Mouse (Mus musculus) cortical plate, adult 2 months (tissue): ENCODE measurements around the gene Sult2b1. TPM values are rescaled to one million over a fixed set of nuclear protein-coding genes. Genes with fewer than 3 reads are reported as not detected.

Experiments
- H3K27ac ChIP-seq: fragments of 200-500 bp; 2 replicates; pipeline ENCODE4 v1.5.1; 2012; ENCODE audit warnings: low read length, control low read depth, inconsistent platforms; ENCODE audit not compliant: insufficient read depth
- H3K4me1 ChIP-seq: fragments of 200-500 bp; 2 replicates; pipeline ENCODE4 v1.6.1; 2011; ENCODE audit warnings: low read length; ENCODE audit not compliant: control insufficient read depth, insufficient read depth
- H3K4me3 ChIP-seq: fragments of 200-500 bp; 2 replicates; pipeline ENCODE4 v1.5.1; 2011; ENCODE audit warnings: mild to moderate bottlenecking, low read length, control low read depth; ENCODE audit not compliant: insufficient read depth
- CTCF ChIP-seq: fragments of 200-500 bp; IDR thresholded peaks from 2 replicates; pipeline ENCODE4 v1.5.1; 2011; ENCODE audit warnings: mild to moderate bottlenecking, control low read depth, low read length; ENCODE audit not compliant: insufficient read depth; ENCODE audit errors: extremely low read depth
- POLR2A ChIP-seq: fragments of 200-500 bp; IDR thresholded peaks from 2 replicates; pipeline ENCODE4 v1.6.1; 2011; ENCODE audit warnings: mild to moderate bottlenecking, low read length, control low read depth; ENCODE audit not compliant: insufficient read depth; ENCODE audit errors: extremely low read depth
- polyA plus RNA-seq: library from polyadenylated mRNA; depleted of rRNA; stranded (reverse); fragments of >200 nt; gene quantifications from 2 replicates; pipeline ENCODE4 v1.2.3, GENCODE M21; 2012

Gene Sult2b1
- polyA plus RNA-seq, 1 experiment = 26.6 TPM

DNA sequence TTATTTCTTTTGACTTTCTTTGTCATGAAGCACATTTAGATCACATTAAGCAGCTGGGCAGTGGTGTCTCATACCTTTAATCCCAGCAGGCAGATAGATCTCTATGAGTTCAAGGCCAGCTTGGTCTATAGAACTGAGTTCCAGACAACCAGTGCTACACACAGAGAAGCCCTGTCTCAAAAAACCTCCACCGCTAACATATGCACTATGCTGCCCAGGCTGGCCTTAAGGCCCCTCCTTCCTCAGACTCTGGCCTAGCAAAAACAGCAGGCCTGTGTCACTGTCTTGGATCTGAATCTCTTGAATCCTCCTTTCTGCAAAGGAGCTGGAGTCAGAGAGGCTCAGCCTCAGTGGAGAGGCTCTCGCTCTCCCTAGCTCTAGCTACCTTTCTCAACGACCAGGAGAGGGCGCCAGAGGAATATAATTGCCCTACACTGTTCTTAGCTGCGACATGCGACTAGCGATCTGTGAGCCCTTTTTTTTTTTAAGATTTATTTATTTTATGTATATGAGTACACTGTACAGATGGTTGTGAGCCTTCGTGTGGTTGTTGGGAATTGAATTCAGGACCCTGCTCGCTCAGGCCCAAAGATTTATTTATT lies 45.2 kb downstream of the Sult2b1 start:
- no peak overlapping the region for H3K4me3 ChIP-seq
- H3K4me1 ChIP-seq = no peaks in the 10 kb centered on the region
- H3K27ac ChIP-seq = no peak overlapping the region
- no peak for TF ChIP-seq POLR2A
- peak; percentile 86 for TF ChIP-seq CTCF

DNA sequence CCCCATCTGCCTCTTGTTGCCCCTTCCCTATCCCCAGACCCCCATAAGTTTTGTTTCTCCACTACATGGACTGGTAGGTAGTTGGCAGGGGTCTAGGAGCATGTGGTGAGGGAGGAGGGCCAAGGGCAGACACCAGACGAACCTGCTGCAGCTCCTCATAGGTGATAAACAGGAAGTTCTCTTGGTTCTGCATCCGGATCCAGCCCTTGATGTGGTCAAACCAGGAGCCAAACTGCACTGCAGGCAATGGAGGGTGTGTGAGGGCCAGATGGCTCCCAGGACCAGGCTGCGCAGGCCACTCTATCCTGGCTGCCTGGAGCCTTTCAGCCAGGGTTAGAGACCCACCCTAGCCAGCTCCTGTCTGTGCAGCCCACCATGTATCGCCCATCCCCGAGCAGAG lies 51.0 kb downstream of the Sult2b1 start:
- Histone ChIP-seq H3K4me1 (no peaks in the 10 kb centered on the region), H3K27ac (no peak overlapping the region), H3K4me3 (no peak overlapping the region)
- TF ChIP-seq POLR2A (no peak), CTCF (no peak)

DNA sequence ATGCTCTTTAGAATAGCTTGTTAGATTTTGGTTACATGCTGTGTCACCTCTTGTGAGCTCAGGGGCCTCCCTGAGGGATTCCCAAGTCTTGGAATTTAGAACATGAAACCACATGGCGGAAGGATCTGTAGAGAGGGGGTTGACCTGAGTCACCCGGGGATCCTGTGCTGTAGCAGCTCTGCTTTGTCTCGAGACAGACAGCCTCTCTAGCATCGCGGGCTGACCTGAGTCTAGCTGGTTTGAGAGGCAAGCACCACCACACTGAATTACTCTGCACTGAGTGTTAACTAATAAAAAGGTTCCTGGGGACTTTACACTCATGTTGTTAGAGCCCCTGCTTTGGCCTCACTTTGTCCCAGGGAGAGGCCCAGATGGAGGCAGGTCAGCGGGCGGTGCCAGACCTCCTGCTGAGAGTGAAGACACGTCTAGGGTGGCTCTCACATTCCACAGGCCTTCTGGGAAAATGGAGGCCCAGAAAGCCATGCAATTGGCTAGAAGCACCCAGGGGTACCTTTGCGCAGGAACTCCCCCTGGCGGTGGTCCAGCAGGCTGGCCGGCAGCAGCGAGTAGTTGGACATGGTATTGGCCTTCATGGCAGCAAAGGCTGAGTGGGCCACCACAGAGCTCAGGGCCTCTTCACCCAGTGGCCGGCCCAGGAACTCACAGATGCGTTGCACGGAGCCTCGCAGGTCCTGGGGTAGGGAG lies 53.6 kb downstream of the Sult2b1 start:
- no peak overlapping the region for H3K4me3 ChIP-seq
- no peaks in the 10 kb centered on the region for H3K4me1 ChIP-seq
- no peak overlapping the region for H3K27ac ChIP-seq
- TF ChIP-seq POLR2A (no peak), CTCF (no peak)

DNA sequence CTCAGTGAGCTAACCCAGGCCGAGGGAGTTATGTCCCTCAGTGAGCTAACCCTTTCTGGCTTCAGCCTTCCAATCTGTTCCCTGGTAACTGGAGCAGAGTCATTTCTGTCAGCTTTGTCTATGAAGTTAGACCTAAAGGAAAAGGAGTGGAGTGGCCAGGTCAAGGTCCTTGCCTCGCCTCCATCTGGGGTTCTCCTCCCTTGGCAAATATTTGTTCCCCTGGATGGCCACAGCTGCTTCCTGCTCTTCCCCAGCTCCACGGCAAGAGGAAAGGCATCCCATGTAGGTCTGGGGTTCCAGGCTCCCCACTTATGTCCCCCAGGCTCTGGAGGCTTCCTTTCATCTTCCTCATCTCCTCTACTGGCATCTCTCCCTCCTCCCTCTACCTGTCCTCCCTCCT lies 56.8 kb downstream of the Sult2b1 start:
- Histone ChIP-seq H3K4me1 (no peaks in the 10 kb centered on the region), H3K4me3 (no peak overlapping the region), H3K27ac (no peak overlapping the region)
- TF ChIP-seq CTCF (no peak), POLR2A (no peak)

DNA sequence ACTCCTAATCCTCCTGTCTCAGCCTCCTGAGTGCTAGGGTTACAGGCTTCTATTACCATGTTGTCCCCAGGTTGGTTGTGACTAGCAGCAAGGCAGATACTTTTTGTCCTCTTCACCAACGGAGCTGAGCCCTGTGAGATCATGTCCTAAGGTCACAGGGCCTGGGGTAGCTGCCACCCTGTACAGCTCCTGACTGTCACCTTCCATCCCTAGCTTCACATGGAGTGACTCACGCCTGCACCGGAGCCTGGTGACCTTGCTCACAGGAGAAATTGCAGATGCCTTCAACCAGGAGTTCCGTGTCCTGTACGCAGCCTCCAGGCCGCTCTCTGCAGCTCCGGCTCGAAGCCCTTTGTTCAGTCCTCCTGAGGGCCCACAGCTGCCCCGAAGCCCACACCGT lies 58.0 kb downstream of the Sult2b1 start:
- TF ChIP-seq POLR2A (no peak), CTCF (no peak)
- Histone ChIP-seq H3K4me3 (no peak overlapping the region), H3K27ac (no peak overlapping the region), H3K4me1 (no peaks in the 10 kb centered on the region)

DNA sequence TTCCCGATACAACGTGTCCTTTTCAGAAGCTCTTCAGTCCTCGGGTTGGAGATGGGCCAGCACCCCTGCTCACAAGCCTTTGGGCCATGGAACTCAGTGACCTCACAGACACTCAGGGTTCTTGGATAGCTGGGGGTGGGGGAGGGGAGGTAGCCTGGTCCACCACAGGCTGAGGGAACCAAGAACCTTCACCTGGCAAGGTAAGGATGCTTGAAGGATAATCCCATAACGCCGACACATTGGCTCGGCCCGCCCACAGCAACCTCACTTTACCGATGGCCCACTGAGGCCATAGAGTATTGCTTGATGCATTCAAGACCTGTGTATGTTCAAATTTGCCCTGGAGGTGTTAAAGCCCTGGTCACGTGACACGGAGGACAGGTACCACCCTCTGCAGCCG lies 58.8 kb downstream of the Sult2b1 start, which contains the start of gene Spaca4:
Gene Spaca4, minus strand, starts transcription at position 101 of the 400 bp plus-strand sequence.
- Histone ChIP-seq H3K4me1 (no peaks in the 10 kb centered on the region), H3K27ac (no peak within 1 kb of the TSS)
- TF ChIP-seq POLR2A = no peak
- TF ChIP-seq CTCF = no peak

DNA sequence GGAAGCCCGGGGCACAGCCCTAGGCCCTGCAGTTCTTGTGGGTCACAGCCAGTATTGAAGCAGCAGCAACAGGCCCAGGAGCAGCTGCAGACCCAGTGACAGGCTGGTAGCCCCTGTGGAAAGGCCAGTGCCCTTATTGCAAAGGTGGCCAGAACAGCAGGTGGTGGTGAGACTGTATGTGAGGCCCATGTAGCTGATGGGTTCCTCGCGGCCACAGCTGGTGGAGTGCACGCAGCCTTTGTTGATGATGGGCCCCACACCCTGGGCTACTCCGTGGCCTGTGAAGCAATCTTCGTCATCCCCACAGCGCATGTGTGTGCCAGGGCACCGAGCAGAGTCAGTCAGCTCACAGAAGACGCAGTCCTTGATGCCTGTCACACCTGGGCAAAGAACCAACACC lies 59.3 kb downstream of the Sult2b1 start:
- no peak overlapping the region for H3K27ac ChIP-seq

More for the DNA sequence above, 58.8 kb downstream of the Sult2b1 start, which contains the start of gene Spaca4:
- no peak within 1 kb of the TSS for H3K4me3 ChIP-seq

DNA sequence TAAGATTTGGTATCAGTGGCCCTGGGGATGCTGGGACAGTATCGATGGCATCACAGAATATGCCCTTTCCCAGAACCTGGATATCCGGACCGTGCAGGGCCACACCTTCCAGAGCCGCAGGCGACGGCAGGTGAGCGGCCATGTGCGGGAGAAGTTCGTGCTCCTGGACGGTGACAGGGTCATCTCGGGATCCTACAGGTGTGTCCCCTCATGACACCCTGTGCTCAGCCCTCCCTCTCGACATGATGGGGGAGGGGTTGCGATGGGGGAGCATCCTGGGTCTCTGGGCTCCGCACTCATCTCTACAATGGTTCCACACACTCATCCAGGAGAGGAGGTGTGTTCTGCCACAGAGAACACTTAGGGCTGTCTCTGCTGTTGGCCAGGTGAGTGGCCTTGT lies 60.7 kb downstream of the Sult2b1 start:
- H3K27ac ChIP-seq = no peak overlapping the region
- H3K4me1 ChIP-seq = no peaks in the 10 kb centered on the region; the same call in 1 of the 2 replicates
- no peak for TF ChIP-seq CTCF
- no peak for TF ChIP-seq POLR2A
- no peak overlapping the region for H3K4me3 ChIP-seq

More for the DNA sequence above, 59.3 kb downstream of the Sult2b1 start:
- H3K4me3 ChIP-seq = no peak overlapping the region
- no peak for TF ChIP-seq POLR2A
- TF ChIP-seq CTCF = no peak
- no peaks in the 10 kb centered on the region for H3K4me1 ChIP-seq

DNA sequence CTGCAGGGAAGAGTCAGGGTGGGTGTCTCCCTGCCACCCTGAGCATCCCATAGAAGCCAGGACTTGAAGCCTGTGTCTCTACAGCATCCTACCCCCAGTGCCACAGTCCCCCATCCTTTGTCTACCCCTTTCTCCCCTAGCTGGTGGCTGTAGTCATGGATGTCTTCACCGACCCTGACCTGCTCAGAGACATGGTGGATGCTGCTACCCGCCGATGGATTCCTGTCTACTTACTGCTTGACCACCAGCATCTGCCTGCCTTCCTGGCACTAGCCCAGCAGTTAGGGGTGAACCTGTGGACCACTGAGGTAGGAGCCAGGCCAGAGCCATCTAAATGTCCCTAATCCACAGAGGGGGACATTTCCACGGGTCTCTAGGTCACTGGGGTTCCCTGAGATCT lies 61.2 kb downstream of the Sult2b1 start:
- Histone ChIP-seq H3K4me1 (no peaks in the 10 kb centered on the region; the same call in 1 of the 2 replicates), H3K27ac (no peak overlapping the region), H3K4me3 (no peak overlapping the region)
- TF ChIP-seq POLR2A (no peak), CTCF (no peak)

DNA sequence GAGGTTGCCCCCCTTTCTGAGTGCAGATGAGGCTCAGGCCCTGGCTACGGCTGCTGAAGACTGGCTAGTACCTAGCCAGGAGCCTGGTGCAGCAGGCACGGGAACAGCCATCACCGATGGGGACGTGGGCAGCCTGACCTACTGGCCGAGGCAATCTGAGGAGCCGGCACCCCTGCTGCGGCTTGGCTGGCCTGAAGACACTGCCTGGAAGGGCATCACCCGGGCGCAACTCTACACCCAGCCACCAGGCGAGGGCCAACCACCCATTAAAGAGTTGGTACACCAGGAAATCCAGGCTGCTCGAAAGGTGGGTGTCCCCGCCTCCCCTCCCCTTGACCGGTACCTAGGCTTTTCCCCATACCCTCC lies 62.1 kb downstream of the Sult2b1 start:
- no peak overlapping the region for H3K27ac ChIP-seq
- no peaks in the 10 kb centered on the region; the same call in 1 of the 2 replicates for H3K4me1 ChIP-seq
- TF ChIP-seq CTCF (no peak), POLR2A (no peak)
- H3K4me3 ChIP-seq = no peak overlapping the region
